Comparison of ENCODE assay signal across 8 mouse cellular contexts in genomic region chrX:135752832-135753231, GRCm38 (mm10). TPM values are rescaled to one million over a fixed set of nuclear protein-coding genes. Genes with fewer than 3 reads are reported as not detected.
DNase-seq lines count a peak whose midpoint lies in the region; ATAC-seq and TF ChIP-seq lines count a peak whose summit lies in the region.

No protein-coding gene starts in this region.

- H3K9me3 ChIP-seq in hindbrain, embryonic 10.5 days: no peaks in the 10 kb centered on the region
- H3K9me3 ChIP-seq in hindbrain, embryonic 12.5 days (replicated peaks): no peaks in the 10 kb centered on the region

- peak; percentile 70 for DNase-seq in hindbrain, embryonic 10.5 days (ENCODE audit: low spot score)
- peak; percentile 59 to 77 for DNase-seq in cerebellum, adult 2 months
- peak; percentile 35 to 86 for DNase-seq in frontal cortex, adult 2 months (ENCODE audit: extremely low spot score in 1 of 2, low spot score in 1 of 2)
- DNase-seq in left cerebral cortex, postnatal 25 days (ENCODE audit: low spot score in 2 of 2): peak; percentile 69 to 79
- peak; percentile 51 to 62 for DNase-seq in natural killer cell, adult 2 months (ENCODE audit: low spot score in 2 of 2)
- DNase-seq in spleen, postnatal 36 days (ENCODE audit: low spot score in 2 of 2): peak; percentile 30 to 43

- no peak overlapping the region for H3K4me2 ChIP-seq in hindbrain, embryonic 12.5 days (replicated peaks)

- H3K9ac ChIP-seq in hindbrain, embryonic 12.5 days: no peak overlapping the region

- no peak overlapping the region for H3K4me3 ChIP-seq in hindbrain, embryonic 10.5 days
- no peak overlapping the region for H3K4me3 ChIP-seq in hindbrain, embryonic 12.5 days
- no peak overlapping the region for H3K4me3 ChIP-seq in cerebellum, adult 2 months (replicated peaks; ENCODE audit: insufficient read depth, low read depth, low read length)

- no peak for ATAC-seq in hindbrain, embryonic 12.5 days (ENCODE audit: low FRiP score)
- ATAC-seq in inflammation-experienced regulatory T-cells, adult 6 months: peak; percentile 82

- H3K36me3 ChIP-seq in hindbrain, embryonic 10.5 days: peaks cover 17% of the 10 kb centered on the region; the same call in 1 of the 2 replicates
- H3K36me3 ChIP-seq in hindbrain, embryonic 12.5 days: 0 out of 2 replicates have a peak, but pooled peaks cover 6% of the 10 kb centered on the region

- TF ChIP-seq POLR2A in cerebellum, adult 2 months (IDR thresholded peaks at IDR 0.05; ENCODE audit: borderline replicate concordance, insufficient read depth, low read length): no peak

- no peak overlapping the region for H3K27ac ChIP-seq in hindbrain, embryonic 10.5 days
- H3K27ac ChIP-seq in hindbrain, embryonic 12.5 days: no peak overlapping the region
- H3K27ac ChIP-seq in cerebellum, adult 2 months (ENCODE audit: insufficient read depth, low read length): no peak overlapping the region

- H3K4me1 ChIP-seq in hindbrain, embryonic 10.5 days (replicated peaks): no peaks in the 10 kb centered on the region
- H3K4me1 ChIP-seq in hindbrain, embryonic 12.5 days: no peaks in the 10 kb centered on the region
- H3K4me1 ChIP-seq in cerebellum, adult 2 months (ENCODE audit: control insufficient read depth, insufficient read depth, low read length): no peaks in the 10 kb centered on the region

- no peaks in the 10 kb centered on the region for H3K27me3 ChIP-seq in hindbrain, embryonic 10.5 days (ENCODE audit: insufficient read depth, poor library complexity, severe bottlenecking)
- no peaks in the 10 kb centered on the region for H3K27me3 ChIP-seq in hindbrain, embryonic 12.5 days
- no peaks in the 10 kb centered on the region for H3K27me3 ChIP-seq in cerebellum, adult 2 months (ENCODE audit: control insufficient read depth, insufficient read depth, low read length)

- 5% methylated on average over 2 of the region's 2 CpGs for WGBS in hindbrain, embryonic 10.5 days
- 6% methylated on average over 2 of the region's 2 CpGs for WGBS in hindbrain, embryonic 12.5 days
- WGBS in cerebellum, adult 2 months: 0% methylated on average over 2 of the region's 2 CpGs

- intact Hi-C loops in left cerebral cortex, postnatal 25 days (cut with DNase I): no loop called here

- peak; percentile 76 for TF ChIP-seq CTCF in cerebellum, adult 2 months (IDR thresholded peaks at IDR 0.05; ENCODE audit: borderline replicate concordance, insufficient read depth, low read depth, low read length)

RNA-seq across cellular contexts. Expression of gene Armcx5, which starts 10.3 kb away (rescaled TPM):
- 8.8 and 9.7 TPM in 2 replicates for polyA plus RNA-seq in hindbrain, embryonic 10.5 days (2016; fragmentation: Nextera tagmentation; extraction: Ambion mirVana)
- polyA plus RNA-seq in hindbrain, embryonic 12.5 days (2016; fragmentation: Nextera tagmentation; extraction: Ambion mirVana): 11.6 and 15.6 TPM in 2 replicates
- 12.6 and 12.7 TPM in 2 replicates for polyA plus RNA-seq in cerebellum, adult 2 months (2012; rRNA removed)
- polyA plus RNA-seq in frontal cortex, adult 2 months (2012; rRNA removed): 15.8 and 20.2 TPM in 2 replicates
- polyA plus RNA-seq in inflammation-experienced regulatory T-cells, adult 6 months (2017; shearing (Covaris generic)): 10 to 100 TPM in 2 of 3 experiments, 1 to 10 TPM in 1; 9.6 to 19.9 (median 15.4) TPM
- total RNA-seq in left cerebral cortex, postnatal 25 days (2021): 10 to 100 TPM; 29.2 to 32.7 TPM

RNA-seq across cellular contexts. Expression of gene Gprasp1, which starts 10.3 kb away (rescaled TPM):
- polyA plus RNA-seq in hindbrain, embryonic 10.5 days (2016; fragmentation: Nextera tagmentation; extraction: Ambion mirVana): 46.1 and 48.6 TPM in 2 replicates
- polyA plus RNA-seq in hindbrain, embryonic 12.5 days (2016; fragmentation: Nextera tagmentation; extraction: Ambion mirVana): 123 and 132 TPM in 2 replicates
- 190 TPM in 2 replicates for polyA plus RNA-seq in cerebellum, adult 2 months (2012; rRNA removed)
- 180 and 207 TPM in 2 replicates for polyA plus RNA-seq in frontal cortex, adult 2 months (2012; rRNA removed)
- 10 to 100 TPM; 14.9 to 21.5 (median 20.9) TPM for polyA plus RNA-seq in inflammation-experienced regulatory T-cells, adult 6 months (2017; shearing (Covaris generic))
- 100 to 1,000 TPM; 334 to 352 TPM for total RNA-seq in left cerebral cortex, postnatal 25 days (2021)

RNA-seq across cellular contexts. Expression of gene Tmsb15a, which starts 27.8 kb away (rescaled TPM):
- not detected in 2 replicates for polyA plus RNA-seq in hindbrain, embryonic 10.5 days (2016; fragmentation: Nextera tagmentation; extraction: Ambion mirVana)
- polyA plus RNA-seq in hindbrain, embryonic 12.5 days (2016; fragmentation: Nextera tagmentation; extraction: Ambion mirVana): not detected in 2 replicates
- polyA plus RNA-seq in cerebellum, adult 2 months (2012; rRNA removed): not detected in 2 replicates
- polyA plus RNA-seq in frontal cortex, adult 2 months (2012; rRNA removed): not detected in 2 replicates
- not detected for polyA plus RNA-seq in inflammation-experienced regulatory T-cells, adult 6 months (2017; shearing (Covaris generic))
- total RNA-seq in left cerebral cortex, postnatal 25 days (2021): not detected

RNA-seq across cellular contexts. Expression of gene Bhlhb9, which starts 44.6 kb away (rescaled TPM):
- polyA plus RNA-seq in hindbrain, embryonic 10.5 days (2016; fragmentation: Nextera tagmentation; extraction: Ambion mirVana): 46.1 and 51.0 TPM in 2 replicates
- polyA plus RNA-seq in hindbrain, embryonic 12.5 days (2016; fragmentation: Nextera tagmentation; extraction: Ambion mirVana): 90.7 and 92.7 TPM in 2 replicates
- polyA plus RNA-seq in cerebellum, adult 2 months (2012; rRNA removed): 32.3 and 34.1 TPM in 2 replicates
- 43.8 and 52.5 TPM in 2 replicates for polyA plus RNA-seq in frontal cortex, adult 2 months (2012; rRNA removed)
- 10 to 100 TPM in 2 of 3 experiments, 1 to 10 TPM in 1; 9.4 to 15.5 (median 12.9) TPM for polyA plus RNA-seq in inflammation-experienced regulatory T-cells, adult 6 months (2017; shearing (Covaris generic))
- 10 to 100 TPM; 66.6 to 71.0 TPM for total RNA-seq in left cerebral cortex, postnatal 25 days (2021)

RNA-seq across cellular contexts. Expression of gene Tcp11x2, which starts 59.2 kb away (rescaled TPM):
- 0.11 TPM in 1 of 2 replicates, not detected in the other for polyA plus RNA-seq in hindbrain, embryonic 10.5 days (2016; fragmentation: Nextera tagmentation; extraction: Ambion mirVana)
- not detected in 2 replicates for polyA plus RNA-seq in hindbrain, embryonic 12.5 days (2016; fragmentation: Nextera tagmentation; extraction: Ambion mirVana)
- not detected in 2 replicates for polyA plus RNA-seq in cerebellum, adult 2 months (2012; rRNA removed)
- polyA plus RNA-seq in frontal cortex, adult 2 months (2012; rRNA removed): not detected in 2 replicates
- under 1 TPM in 1 of 3 experiments, not detected in 2; 0.44 TPM for polyA plus RNA-seq in inflammation-experienced regulatory T-cells, adult 6 months (2017; shearing (Covaris generic))
- not detected for total RNA-seq in left cerebral cortex, postnatal 25 days (2021)
